Mouse (Mus musculus): Measurements from ENCODE around the gene Sh2d6. TPM values are rescaled to one million over a fixed set of nuclear protein-coding genes. Genes with fewer than 3 reads are reported as not detected.
"Not testable (repeated sequence)": the region's sequence is repeated elsewhere in the genome, so short reads cannot be mapped to it uniquely, and the experiment has no call there.

Gene Sh2d6
- polyA plus RNA-seq, 1 experiment from 2014 or later, result 1.5 TPM

DNA sequence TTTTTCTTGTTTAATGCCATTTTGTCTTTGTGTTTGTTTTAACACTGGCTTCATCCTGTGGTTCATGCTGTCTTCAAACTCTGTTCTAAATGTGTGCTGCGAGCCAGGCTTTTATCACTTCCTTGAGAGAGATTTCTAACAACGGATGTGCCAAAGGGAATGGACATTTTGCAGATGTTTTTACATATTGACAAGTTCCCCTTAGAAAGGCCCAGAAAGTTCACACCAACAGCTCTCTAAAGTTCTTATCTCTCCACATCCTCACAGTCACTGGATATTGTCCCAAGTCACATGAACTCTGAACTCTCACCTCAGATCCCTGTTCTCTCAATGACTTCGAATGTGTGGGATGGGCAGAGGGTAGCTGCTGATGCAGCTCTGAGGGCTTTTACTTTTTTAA is 30.4 kb downstream of the Sh2d6 start:
- H3K4me1 ChIP-seq (replicated peaks), result no peaks in the 10 kb centered on the region
- no peak overlapping the region for H3K4me3 ChIP-seq (replicated peaks)
- H3K4me2 ChIP-seq (replicated peaks), result no peak overlapping the region
- 86% methylated on average over 3 of the region's 3 CpGs for WGBS
- H3K9ac ChIP-seq (replicated peaks), result no peak overlapping the region
- no peak for ATAC-seq
- H3K9me3 ChIP-seq, result no peaks in the 10 kb centered on the region
- no peak overlapping the region for H3K27ac ChIP-seq
- H3K27me3 ChIP-seq, result no peaks in the 10 kb centered on the region
- H3K36me3 ChIP-seq, result no peaks in the 10 kb centered on the region

GRCm38 (mm10) chr6:72489534-72489933 is 32.0 kb downstream of the Sh2d6 start:
- Histone ChIP-seq H3K4me3 (replicated peaks) (no peak overlapping the region), H3K4me1 (replicated peaks) (no peaks in the 10 kb centered on the region), H3K4me2 (replicated peaks) (no peak overlapping the region), H3K27ac (no peak overlapping the region), H3K36me3 (no peaks in the 10 kb centered on the region), H3K9ac (replicated peaks) (no peak overlapping the region), H3K9me3 (no peaks in the 10 kb centered on the region), H3K27me3 (no peaks in the 10 kb centered on the region)
- no peak for ATAC-seq

- H3K9ac ChIP-seq (replicated peaks), result no peak overlapping the region
- no peak for ATAC-seq
- H3K4me2 ChIP-seq (replicated peaks), result no peak overlapping the region
- no peaks in the 10 kb centered on the region for H3K36me3 ChIP-seq
- H3K27ac ChIP-seq, result no peak overlapping the region
- H3K27me3 ChIP-seq, result no peaks in the 10 kb centered on the region
- no peak overlapping the region for H3K4me3 ChIP-seq (replicated peaks)
- no peaks in the 10 kb centered on the region for H3K4me1 ChIP-seq (replicated peaks)
- WGBS, result 66% methylated on average over 3 of the region's 3 CpGs
- H3K9me3 ChIP-seq, result no peaks in the 10 kb centered on the region
Measured at GRCm38 (mm10) chr6:72488850-72489249, 32.7 kb downstream of the Sh2d6 start.

DNA sequence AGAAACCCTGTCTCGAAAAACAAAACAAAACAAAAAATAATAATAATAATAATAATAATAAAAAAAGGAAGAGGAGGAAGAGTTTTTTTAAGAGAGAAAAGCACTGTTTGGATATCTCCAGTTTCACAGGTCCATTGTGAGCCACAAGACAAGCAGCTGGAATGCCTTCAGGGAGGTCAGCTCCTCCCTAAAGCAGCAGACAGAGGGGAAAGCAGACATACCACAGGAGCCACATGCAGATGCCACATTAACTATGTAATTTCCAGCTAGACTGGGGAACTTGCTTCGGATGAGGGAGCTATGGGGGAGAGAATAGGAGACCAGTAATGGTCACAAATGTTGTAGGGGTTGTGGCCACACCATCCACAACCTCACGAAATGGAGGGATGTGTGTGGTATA is 34.2 kb downstream of the Sh2d6 start:
- Histone ChIP-seq H3K9ac (replicated peaks) (no peak overlapping the region), H3K9me3 (no peaks in the 10 kb centered on the region), H3K36me3 (no peaks in the 10 kb centered on the region), H3K4me1 (replicated peaks) (no peaks in the 10 kb centered on the region), H3K27ac (no peak overlapping the region), H3K4me2 (replicated peaks) (no peak overlapping the region), H3K4me3 (replicated peaks) (no peak overlapping the region), H3K27me3 (no peaks in the 10 kb centered on the region)
- no peak for ATAC-seq
- 78% methylated on average over 3 of the region's 3 CpGs for WGBS

DNA sequence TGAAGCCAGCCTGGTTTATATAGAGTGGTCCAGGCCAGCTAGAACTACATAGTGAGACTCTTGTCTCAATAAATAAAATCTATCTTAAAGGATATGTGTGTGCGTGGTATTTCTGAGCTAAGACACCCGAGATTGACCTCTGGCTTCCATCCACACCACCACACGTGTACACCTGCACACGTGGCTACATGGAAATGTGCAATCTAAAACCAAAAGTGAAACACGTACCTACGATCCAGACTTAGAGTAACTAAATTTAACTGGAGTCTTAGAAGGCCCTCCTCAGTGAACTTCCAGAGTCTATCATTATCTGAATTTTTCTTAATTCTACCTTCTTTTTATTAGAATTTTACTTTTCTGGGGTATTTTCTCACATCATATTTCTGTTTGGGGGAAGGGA is 35.2 kb downstream of the Sh2d6 start:
- Histone ChIP-seq H3K36me3 (no peaks in the 10 kb centered on the region), H3K9me3 (no peaks in the 10 kb centered on the region), H3K4me3 (replicated peaks) (no peak overlapping the region), H3K4me2 (replicated peaks) (no peak overlapping the region), H3K27ac (no peak overlapping the region), H3K4me1 (replicated peaks) (no peaks in the 10 kb centered on the region), H3K27me3 (no peaks in the 10 kb centered on the region), H3K9ac (replicated peaks) (no peak overlapping the region)
- ATAC-seq, result no peak
- WGBS, result 89% methylated on average over 6 of the region's 6 CpGs

- Histone ChIP-seq H3K4me3 (replicated peaks) (no peak overlapping the region), H3K9me3 (no peaks in the 10 kb centered on the region), H3K27ac (no peak overlapping the region), H3K36me3 (no peaks in the 10 kb centered on the region), H3K4me1 (replicated peaks) (no peaks in the 10 kb centered on the region), H3K9ac (replicated peaks) (no peak overlapping the region), H3K4me2 (replicated peaks) (no peak overlapping the region), H3K27me3 (no peaks in the 10 kb centered on the region)
- 72% methylated on average over 4 of the region's 4 CpGs for WGBS
- ATAC-seq, result no peak
Measured at GRCm38 (mm10) chr6:72484887-72485286, 36.6 kb downstream of the Sh2d6 start.

DNA sequence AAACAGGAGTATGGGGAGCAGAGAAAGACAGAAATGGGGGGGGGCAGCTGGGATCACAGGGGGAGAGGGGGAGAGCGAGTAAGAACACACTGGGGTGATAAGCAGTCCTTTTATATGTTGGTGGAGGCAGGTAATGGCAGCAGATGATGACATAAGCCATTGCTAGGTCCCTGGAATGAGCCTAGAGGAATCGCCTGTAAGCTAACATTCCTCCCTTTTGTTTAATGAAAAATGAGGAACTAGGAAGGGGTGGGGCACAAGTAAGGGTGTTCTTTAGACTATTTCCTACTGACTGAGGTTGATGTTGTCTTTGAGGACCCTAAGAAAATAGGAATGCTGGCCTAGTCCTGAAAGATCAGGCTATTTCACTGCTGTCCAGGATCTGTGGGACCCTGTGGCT is 39.4 kb downstream of the Sh2d6 start:
- H3K27ac ChIP-seq, result no peak overlapping the region
- H3K27me3 ChIP-seq, result no peaks in the 10 kb centered on the region
- no peaks in the 10 kb centered on the region for H3K4me1 ChIP-seq (replicated peaks)
- H3K4me3 ChIP-seq (replicated peaks), result no peak overlapping the region
- no peaks in the 10 kb centered on the region for H3K9me3 ChIP-seq
- ATAC-seq, result no peak
- H3K9ac ChIP-seq (replicated peaks), result no peak overlapping the region
- WGBS, result 66% methylated on average over 2 of the region's 2 CpGs
- no peaks in the 10 kb centered on the region for H3K36me3 ChIP-seq
- H3K4me2 ChIP-seq (replicated peaks), result no peak overlapping the region

- H3K36me3 ChIP-seq, result no peaks in the 10 kb centered on the region
- no peaks in the 10 kb centered on the region for H3K9me3 ChIP-seq
- H3K9ac ChIP-seq (replicated peaks), result no peak overlapping the region
- WGBS, result 93% methylated on average over 2 of the region's 2 CpGs
- H3K4me3 ChIP-seq (replicated peaks), result no peak overlapping the region
- no peak for ATAC-seq
- no peaks in the 10 kb centered on the region for H3K27me3 ChIP-seq
- no peaks in the 10 kb centered on the region for H3K4me1 ChIP-seq (replicated peaks)
- H3K27ac ChIP-seq, result no peak overlapping the region
- H3K4me2 ChIP-seq (replicated peaks), result no peak overlapping the region
Measured at GRCm38 (mm10) chr6:72480422-72480702, 41.1 kb downstream of the Sh2d6 start.

- H3K4me2 ChIP-seq (replicated peaks), result no peak overlapping the region
- no peaks in the 10 kb centered on the region for H3K9me3 ChIP-seq
- H3K36me3 ChIP-seq, result no peaks in the 10 kb centered on the region
- no peak overlapping the region for H3K9ac ChIP-seq (replicated peaks)
- no peaks in the 10 kb centered on the region for H3K27me3 ChIP-seq
- H3K4me1 ChIP-seq (replicated peaks), result no peaks in the 10 kb centered on the region
- no peak overlapping the region for H3K4me3 ChIP-seq (replicated peaks)
- no peak for ATAC-seq
- no peak overlapping the region for H3K27ac ChIP-seq
- WGBS, result 91% methylated on average over 12 of the region's 12 CpGs
Measured at GRCm38 (mm10) chr6:72479645-72480421, 41.7 kb downstream of the Sh2d6 start.

GRCm38 (mm10) chr6:72478691-72479090 is 42.8 kb downstream of the Sh2d6 start:
- not testable (repeated sequence) for H3K9me3 ChIP-seq; H3K27ac ChIP-seq; ATAC-seq; H3K36me3 ChIP-seq; H3K9ac ChIP-seq (replicated peaks); H3K27me3 ChIP-seq; H3K4me1 ChIP-seq (replicated peaks); H3K4me3 ChIP-seq (replicated peaks); H3K4me2 ChIP-seq (replicated peaks)
- WGBS, result 88% methylated on average over 3 of the region's 3 CpGs

DNA sequence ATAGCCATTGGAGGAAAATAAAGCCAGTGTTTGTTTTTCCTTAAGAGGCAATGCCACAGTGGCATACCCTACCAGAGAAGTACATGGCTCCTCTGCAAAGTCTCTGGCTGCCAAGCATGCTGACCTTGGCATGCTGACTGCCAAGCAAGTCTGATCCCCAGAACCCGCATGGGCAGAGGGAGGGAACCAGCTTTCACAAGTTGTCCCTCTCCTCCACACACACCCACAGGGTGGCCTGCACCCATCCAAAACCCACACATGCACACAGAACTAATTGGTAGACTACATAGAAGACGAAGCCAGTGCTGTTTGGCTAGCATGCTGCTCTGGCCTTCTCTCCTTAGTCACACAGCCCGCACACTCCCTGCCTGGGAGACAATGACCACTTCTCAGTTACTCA is 43.9 kb downstream of the Sh2d6 start:
- Histone ChIP-seq H3K4me3 (replicated peaks) (no peak overlapping the region), H3K9ac (replicated peaks) (no peak overlapping the region), H3K36me3 (no peaks in the 10 kb centered on the region), H3K27me3 (no peaks in the 10 kb centered on the region), H3K4me2 (replicated peaks) (no peak overlapping the region), H3K27ac (no peak overlapping the region), H3K9me3 (no peaks in the 10 kb centered on the region), H3K4me1 (replicated peaks) (no peaks in the 10 kb centered on the region)
- WGBS, result 92% methylated on average over 3 of the region's 3 CpGs
- ATAC-seq, result no peak

GRCm38 (mm10) chr6:72476836-72477235 is 44.7 kb downstream of the Sh2d6 start:
- ATAC-seq, result no peak
- Histone ChIP-seq H3K9me3 (no peaks in the 10 kb centered on the region), H3K27me3 (no peaks in the 10 kb centered on the region), H3K4me2 (replicated peaks) (no peak overlapping the region), H3K4me1 (replicated peaks) (no peaks in the 10 kb centered on the region), H3K9ac (replicated peaks) (no peak overlapping the region), H3K36me3 (no peaks in the 10 kb centered on the region), H3K4me3 (replicated peaks) (no peak overlapping the region), H3K27ac (no peak overlapping the region)
- 92% methylated on average over 5 of the region's 5 CpGs for WGBS

- H3K4me3 ChIP-seq (replicated peaks), result no peak overlapping the region
- H3K4me1 ChIP-seq (replicated peaks), result no peaks in the 10 kb centered on the region
- H3K27me3 ChIP-seq, result no peaks in the 10 kb centered on the region
- H3K9ac ChIP-seq (replicated peaks), result no peak overlapping the region
- ATAC-seq, result no peak
- no peak overlapping the region for H3K4me2 ChIP-seq (replicated peaks)
- H3K9me3 ChIP-seq, result no peaks in the 10 kb centered on the region
- H3K36me3 ChIP-seq, result no peaks in the 10 kb centered on the region
- 89% methylated on average over 4 of the region's 4 CpGs for WGBS
- no peak overlapping the region for H3K27ac ChIP-seq
Measured at GRCm38 (mm10) chr6:72475221-72475985, 46.1 kb downstream of the Sh2d6 start.

Measured in midbrain, embryonic 13.5 days (tissue).